Mouse (Mus musculus) granulocyte monocyte progenitor cell, adult 5-6 weeks (primary cell): Measurements from ENCODE around the gene Ehf. TPM values are rescaled to one million over a fixed set of nuclear protein-coding genes. Genes with fewer than 3 reads are reported as not detected.

Experiments
- ATAC-seq: replicated peaks from 2 replicates; pipeline ENCODE4 v1.8.0; 2016; ENCODE audit warnings: mild to moderate bottlenecking, moderate TSS enrichment, inconsistent platforms; ENCODE audit not compliant: poor library complexity, severe bottlenecking
- total RNA-seq, 2 experiments: library from RNA; stranded (forward) in 1 of 2; stranded (reverse) in 1 of 2; fragments of 200-712, 200-1000 nt in 1 of 2; fragments of >200 nt in 1 of 2; fragmentation: Nextera tagmentation in 1 of 2; gene quantifications; 2 replicates each; pipeline ENCODE4 v1.2.3; 2014 to 2017

Ehf gene
- total RNA-seq, 2 experiments from 2014 or later = not detected

- ATAC-seq = no peak
Observed at GRCm38 (mm10) chr2:103220871-103221270, 82.2 kb downstream of the Ehf start.

DNA sequence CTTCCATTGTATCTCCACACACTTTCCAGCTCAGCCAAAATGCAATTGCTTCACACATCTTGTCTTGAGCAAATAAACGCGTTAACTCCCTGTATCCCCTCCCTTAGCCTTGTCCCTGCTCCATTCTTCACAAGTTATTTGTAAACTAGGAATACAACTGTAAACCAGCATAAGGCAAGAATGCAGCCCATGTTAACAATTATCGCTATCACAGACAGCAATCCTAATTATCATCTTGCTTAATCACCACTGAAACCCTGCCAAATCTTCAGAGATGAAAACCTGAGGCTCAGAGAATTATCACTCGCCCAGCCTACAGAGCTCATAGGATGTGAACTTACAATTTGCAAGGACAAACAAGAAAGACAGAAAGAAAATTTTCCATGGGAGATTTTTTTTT lies 84.8 kb downstream of the Ehf start:
- no peak for ATAC-seq

GRCm38 (mm10) chr2:103215801-103216200 lies 87.3 kb downstream of the Ehf start:
- no peak for ATAC-seq

DNA sequence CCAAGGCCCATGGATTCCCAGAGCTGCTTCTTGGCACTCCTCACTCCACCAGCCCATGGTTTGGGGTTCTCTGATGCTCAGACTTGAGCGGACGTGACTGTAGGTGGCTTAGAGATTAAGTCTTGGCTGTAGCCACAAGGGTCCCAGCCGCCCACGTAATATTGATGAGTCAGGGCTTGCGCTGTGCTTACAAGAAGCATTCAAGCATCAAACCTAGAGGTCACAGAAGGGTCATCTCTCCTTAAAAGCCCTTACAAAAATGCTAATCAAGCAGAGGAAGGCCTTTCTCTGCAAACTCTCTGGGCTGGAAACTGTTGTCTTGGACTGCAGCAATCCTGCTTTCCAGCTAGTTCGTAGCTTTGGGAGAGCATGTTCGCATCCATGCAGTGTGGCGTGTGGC lies 88.2 kb downstream of the Ehf start:
- no peak for ATAC-seq

GRCm38 (mm10) chr2:103213547-103213946 lies 89.5 kb downstream of the Ehf start:
- no peak for ATAC-seq

Other genes starting within 250 kb of the Ehf start
- gene Pdhx, start 229.8 kb downstream of the Ehf start, total RNA-seq (2014; fragmentation: Nextera tagmentation) = 18.8 and 19.9 TPM in 2 replicates
- 25.5 and 47.9 TPM in 2 replicates for gene Pdhx, start 229.8 kb downstream of the Ehf start, total RNA-seq (2017)
- gene Apip, start 229.6 kb downstream of the Ehf start, total RNA-seq (2014; fragmentation: Nextera tagmentation) = 38.1 and 47.7 TPM in 2 replicates
- 31.8 and 38.2 TPM in 2 replicates for gene Apip, start 229.6 kb downstream of the Ehf start, total RNA-seq (2017)
- not detected in 2 replicates for gene Elf5, start 108.4 kb upstream of the Ehf start, total RNA-seq (2014; fragmentation: Nextera tagmentation)
- not detected in 2 replicates for gene Elf5, start 108.4 kb upstream of the Ehf start, total RNA-seq (2017)
- 77.7 and 79.5 TPM in 2 replicates for gene Cat, start 181.9 kb upstream of the Ehf start, total RNA-seq (2014; fragmentation: Nextera tagmentation)
- 34.7 and 44.5 TPM in 2 replicates for gene Cat, start 181.9 kb upstream of the Ehf start, total RNA-seq (2017)